Mouse (Mus musculus) intestine, postnatal 0 days (tissue): Measurements from ENCODE around the gene Rpl7l1. TPM values are rescaled to one million over a fixed set of nuclear protein-coding genes. Genes with fewer than 3 reads are reported as not detected.

ENCODE experiments used
- ATAC-seq: fragments of 200-750 bp; cut with Nextera tagmentation; 2 replicates; pipeline ENCODE4 v1.8.0; 2017; ENCODE audit warnings: mild to moderate bottlenecking, moderate TSS enrichment, moderate library complexity
- H3K27ac ChIP-seq: fragments of 300-500 bp; sonication (generic); 2 replicates; pipeline ENCODE4 v1.5.1; 2014; ENCODE audit warnings: mild to moderate bottlenecking, low read depth, low read length, moderate library complexity
- H3K27me3 ChIP-seq: fragments of 300-500 bp; sonication (generic); replicated peaks from 2 replicates; pipeline ENCODE4 v1.6.1; 2014; ENCODE audit warnings: low read length, mixed read lengths; ENCODE audit not compliant: control insufficient read depth, insufficient read depth
- H3K36me3 ChIP-seq: fragments of 300-500 bp; sonication (generic); 2 replicates; pipeline ENCODE4 v1.6.1; 2014; ENCODE audit warnings: mild to moderate bottlenecking, moderate library complexity; ENCODE audit not compliant: control insufficient read depth, insufficient read depth
- H3K4me1 ChIP-seq: fragments of 300-500 bp; sonication (generic); replicated peaks from 2 replicates; pipeline ENCODE4 v1.6.1; 2014; ENCODE audit warnings: antibody characterized with exemption, low read length, mixed read lengths; ENCODE audit not compliant: control insufficient read depth, insufficient read depth
- H3K4me2 ChIP-seq: fragments of 300-500 bp; sonication (generic); replicated peaks from 2 replicates; pipeline ENCODE4 v1.6.1; 2014; ENCODE audit warnings: low read depth, mild to moderate bottlenecking, moderate library complexity
- H3K4me3 ChIP-seq: fragments of 300-500 bp; sonication (generic); 2 replicates; pipeline ENCODE4 v1.5.1; 2014; ENCODE audit warnings: low read depth, low read length
- H3K9ac ChIP-seq: fragments of 300-500 bp; sonication (generic); 2 replicates; pipeline ENCODE4 v1.6.1; 2014; ENCODE audit warnings: mild to moderate bottlenecking, low read depth, low read length
- H3K9me3 ChIP-seq: fragments of 300-500 bp; sonication (generic); 2 replicates; pipeline ENCODE4 v1.6.1; 2016; ENCODE audit warnings: mixed run types; ENCODE audit not compliant: control insufficient read depth
- CTCF ChIP-seq: sonication (generic); IDR thresholded peaks from 2 replicates; pipeline ENCODE4 v1.5.1; 2016; ENCODE audit warnings: low read depth, mild to moderate bottlenecking, control low read depth, antibody characterized with exemption, moderate library complexity
- WGBS: fragments of 180-500 bp; shearing (Covaris S2); extraction: QIAGEN DNeasy Blood & Tissue Kit; methylation state at CpG from one replicate; pipeline ENCODE4 v1.1.7; 2014; 5-methylcytosine and 5-hydroxymethylcytosine counted together
- polyA plus RNA-seq: library from polyadenylated mRNA; unstranded; fragments of >200 nt; fragmentation: Nextera tagmentation; extraction: Ambion mirVana; gene quantifications from 2 replicates; pipeline ENCODE4 v1.2.1, GENCODE M21; 2015

The Rpl7l1 gene
- polyA plus RNA-seq, 1 experiment from 2014 or later, result 78.5 TPM

DNA sequence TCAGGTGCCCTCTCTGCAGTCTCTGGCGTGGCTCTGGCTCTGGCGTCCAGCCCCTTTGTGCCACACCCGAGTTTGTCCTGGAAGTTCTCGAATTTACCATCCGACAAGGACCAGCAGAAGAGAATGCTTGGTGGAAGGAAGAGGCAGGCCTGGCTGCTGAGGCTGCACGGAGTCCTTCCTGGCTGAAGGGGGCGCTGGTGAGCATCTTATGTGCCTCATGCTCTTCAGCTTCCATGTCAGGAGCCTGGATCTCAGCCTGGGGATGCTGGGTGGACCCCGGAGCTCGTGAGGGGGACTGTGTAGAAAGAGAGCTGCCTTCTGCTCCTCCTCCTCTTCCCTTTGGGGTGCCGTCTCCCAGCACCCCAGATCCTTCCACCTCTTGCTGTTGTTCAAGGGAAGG, 46.3 kb downstream of the Rpl7l1 start:
- ATAC-seq, result no peak

DNA sequence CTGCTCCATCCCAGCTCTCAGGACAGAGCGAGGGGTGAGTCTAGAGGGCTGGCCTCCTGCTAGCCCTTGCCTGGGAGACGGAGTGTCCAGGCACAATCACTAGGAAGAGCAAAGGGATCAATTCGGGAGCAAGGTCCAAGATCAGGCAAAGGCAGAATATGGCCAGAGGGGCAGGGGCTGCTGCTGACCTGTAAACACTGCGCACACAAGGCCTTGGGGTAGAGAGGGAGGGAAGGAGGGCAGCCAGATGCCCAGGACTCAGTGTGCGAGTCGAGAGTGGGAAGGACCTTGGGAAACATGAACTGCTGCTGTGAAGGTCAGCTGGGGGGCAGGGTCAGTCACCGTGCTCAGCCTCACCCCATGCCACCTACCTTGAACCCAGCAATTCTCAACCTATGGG, 47.2 kb downstream of the Rpl7l1 start:
- Histone ChIP-seq H3K4me2 (no peak overlapping the region), H3K4me3 (no peak overlapping the region), H3K9me3 (no peaks in the 10 kb centered on the region), H3K9ac (no peak overlapping the region), H3K4me1 (no peaks in the 10 kb centered on the region), H3K27me3 (no peaks in the 10 kb centered on the region), H3K36me3 (peaks cover 3% of the 10 kb centered on the region; the same call in 1 of the 2 replicates), H3K27ac (no peak overlapping the region)
- WGBS, result 82% methylated on average over 7 of the region's 7 CpGs
- no peak for TF ChIP-seq CTCF
- no peak for ATAC-seq

More for the DNA sequence above, 46.3 kb downstream of the Rpl7l1 start:
- H3K9ac ChIP-seq, result no peak overlapping the region
- no peaks in the 10 kb centered on the region for H3K4me1 ChIP-seq
- no peaks in the 10 kb centered on the region for H3K27me3 ChIP-seq
- no peaks in the 10 kb centered on the region for H3K9me3 ChIP-seq
- no peak overlapping the region for H3K27ac ChIP-seq
- 66% methylated on average over 10 of the region's 10 CpGs for WGBS
- TF ChIP-seq CTCF, result peak; percentile 65
- H3K4me2 ChIP-seq, result no peak overlapping the region
- H3K4me3 ChIP-seq, result no peak overlapping the region
- peaks cover 3% of the 10 kb centered on the region; the same call in 1 of the 2 replicates for H3K36me3 ChIP-seq

DNA sequence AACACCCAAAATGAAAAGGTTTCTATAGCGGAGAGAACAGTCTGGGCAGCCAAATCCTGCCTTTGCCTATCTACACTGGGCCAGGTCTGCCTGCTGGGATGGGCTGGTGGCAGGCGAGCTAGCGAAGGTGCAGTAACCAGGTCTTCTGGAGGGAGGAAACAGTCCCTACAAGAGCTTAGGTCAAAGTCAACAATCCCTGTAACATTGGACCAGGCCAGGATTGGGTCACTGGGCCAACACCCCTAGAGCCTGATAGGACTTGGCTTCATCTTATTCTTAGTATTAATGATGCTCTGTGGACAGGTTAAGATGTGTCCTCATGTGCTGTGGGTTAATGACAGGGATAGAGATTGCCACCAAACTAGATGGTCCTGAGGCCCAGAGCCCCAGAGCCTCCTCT, 48.4 kb downstream of the Rpl7l1 start:
- 81% methylated on average over 3 of the region's 3 CpGs for whole genome bisulfite sequencing
- no peak overlapping the region for H3K27ac ChIP-seq
- no peaks in the 10 kb centered on the region for H3K27me3 ChIP-seq
- no peak overlapping the region for H3K9ac ChIP-seq
- H3K4me1 ChIP-seq, result no peaks in the 10 kb centered on the region
- ATAC-seq, result no peak
- no peak for TF ChIP-seq CTCF
- no peak overlapping the region for H3K4me3 ChIP-seq
- no peak overlapping the region for H3K4me2 ChIP-seq
- H3K9me3 ChIP-seq, result no peaks in the 10 kb centered on the region
- H3K36me3 ChIP-seq, result peaks cover 3% of the 10 kb centered on the region; the same call in 1 of the 2 replicates

DNA sequence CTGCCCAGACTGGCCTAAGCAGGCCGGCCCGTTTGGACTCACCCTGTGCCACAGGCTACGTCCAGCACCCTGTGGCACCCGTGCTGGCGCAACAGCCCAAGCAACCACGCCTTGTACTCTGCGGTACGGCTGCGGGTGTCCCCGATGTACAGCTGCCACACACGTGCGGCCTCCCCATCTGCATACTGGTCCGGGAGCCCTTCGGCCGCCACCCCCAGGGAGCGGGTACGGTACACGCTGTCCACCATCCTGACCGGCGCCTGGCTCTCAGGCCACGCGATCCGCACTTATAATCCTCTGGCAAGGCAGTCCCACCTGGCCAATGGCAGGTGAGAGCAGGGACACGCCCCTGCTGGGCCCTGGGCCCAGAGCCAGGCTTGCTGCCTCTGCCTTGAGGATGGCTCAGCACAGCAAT, 53.6 kb downstream of the Rpl7l1 start, which contains the start of gene Gnmt:
Gene Gnmt, minus strand, starts transcription at position 265 of the 415 bp plus-strand sequence.
- TF ChIP-seq CTCF, result no peak
- Histone ChIP-seq H3K27me3 (no peaks in the 10 kb centered on the region), H3K4me2 (peak within 1 kb of the TSS; percentile 66), H3K27ac (no peak within 1 kb of the TSS), H3K9me3 (no peaks in the 10 kb centered on the region), H3K36me3 (peaks cover 14% of the 10 kb centered on the region; the same call in 1 of the 2 replicates), H3K9ac (no peak within 1 kb of the TSS), H3K4me3 (no peak within 1 kb of the TSS; the same call in 1 of the 2 replicates), H3K4me1 (no peaks in the 10 kb centered on the region)
- peak; percentile 64 for ATAC-seq
- 8% methylated on average over 24 of the region's 24 CpGs for WGBS

DNA sequence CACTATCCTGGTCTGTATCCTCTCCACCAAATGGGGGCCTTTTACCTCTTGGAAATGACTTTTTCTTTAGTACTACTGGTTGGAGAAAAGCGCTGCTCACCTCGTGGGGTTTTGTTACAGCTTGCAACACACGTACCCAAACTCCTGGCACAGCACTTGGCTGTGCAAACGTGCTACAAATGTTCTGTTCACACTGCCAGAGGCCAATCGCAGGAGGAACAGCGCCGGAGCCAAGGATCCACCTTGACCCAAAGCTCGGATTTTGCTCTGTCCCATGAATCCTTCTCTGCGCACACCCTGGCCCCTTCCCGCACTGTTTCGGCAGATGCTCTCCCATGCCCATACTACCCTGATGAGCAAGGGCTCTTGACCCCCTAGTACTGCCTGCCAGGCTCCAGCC, 54.0 kb downstream of the Rpl7l1 start:
- Histone ChIP-seq H3K4me1 (no peaks in the 10 kb centered on the region), H3K9ac (no peak overlapping the region), H3K4me3 (no peak overlapping the region), H3K36me3 (peaks cover 18% of the 10 kb centered on the region), H3K27me3 (no peaks in the 10 kb centered on the region), H3K27ac (no peak overlapping the region), H3K4me2 (peak overlapping the region; percentile 66), H3K9me3 (no peaks in the 10 kb centered on the region)
- no peak; the same call in 1 of the 2 replicates for ATAC-seq
- TF ChIP-seq CTCF, result no peak
- WGBS, result 47% methylated on average over 11 of the region's 11 CpGs

DNA sequence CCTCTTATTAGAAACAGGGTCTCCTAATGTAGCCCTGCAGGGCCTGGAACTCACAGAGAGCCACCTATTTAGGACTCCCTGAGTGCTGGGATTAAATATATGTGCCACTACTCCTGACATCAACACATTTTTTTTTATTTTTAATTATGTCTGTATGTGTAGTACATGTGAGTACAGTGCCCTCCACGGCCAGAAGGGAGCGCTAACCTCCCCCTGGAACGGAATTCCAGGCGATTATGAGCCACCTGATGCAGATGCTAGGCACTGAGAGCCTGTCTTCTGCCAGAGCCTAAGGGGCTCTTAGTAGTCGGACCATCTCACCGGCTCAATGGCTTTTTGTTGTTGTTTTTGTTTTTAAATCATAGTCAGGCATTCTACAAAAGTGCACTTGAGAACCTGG, 54.5 kb downstream of the Rpl7l1 start:
- peaks cover 23% of the 10 kb centered on the region for H3K36me3 ChIP-seq

DNA sequence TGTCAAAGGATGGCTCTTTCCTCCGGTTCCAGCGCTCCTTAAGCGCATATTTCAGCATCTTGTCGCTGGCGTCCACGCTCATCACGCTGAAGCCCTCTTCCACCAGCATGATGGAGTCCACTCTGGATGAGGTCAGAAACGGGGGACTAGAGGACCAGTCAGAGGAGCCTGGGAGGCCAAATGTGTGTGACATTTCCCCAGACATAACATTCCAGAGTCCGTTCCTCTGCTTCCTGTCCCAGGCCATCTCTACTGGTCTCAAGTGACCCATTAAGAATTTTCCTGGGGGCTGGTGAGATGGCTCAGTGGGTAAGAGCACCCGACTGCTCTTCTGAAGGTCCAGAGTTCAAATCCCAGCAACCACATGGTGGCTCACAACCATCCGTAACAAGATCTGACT, 55.2 kb downstream of the Rpl7l1 start:
- no peak overlapping the region for H3K9ac ChIP-seq
- no peak for TF ChIP-seq CTCF
- no peak overlapping the region for H3K4me3 ChIP-seq
- WGBS, result 91% methylated on average over 11 of the region's 11 CpGs
- H3K27me3 ChIP-seq, result no peaks in the 10 kb centered on the region
- no peak overlapping the region for H3K27ac ChIP-seq
- no peak overlapping the region for H3K4me2 ChIP-seq
- H3K36me3 ChIP-seq, result peaks cover 28% of the 10 kb centered on the region
- no peak for ATAC-seq
- H3K9me3 ChIP-seq, result no peaks in the 10 kb centered on the region
- no peaks in the 10 kb centered on the region for H3K4me1 ChIP-seq

More for the DNA sequence above, 54.5 kb downstream of the Rpl7l1 start:
- no peak overlapping the region for H3K9ac ChIP-seq
- H3K4me3 ChIP-seq, result no peak overlapping the region
- no peak overlapping the region for H3K27ac ChIP-seq
- TF ChIP-seq CTCF, result peak; percentile 57
- H3K4me1 ChIP-seq, result no peaks in the 10 kb centered on the region
- H3K4me2 ChIP-seq, result no peak overlapping the region
- 43% methylated on average over 6 of the region's 6 CpGs for WGBS
- no peak for ATAC-seq
- H3K9me3 ChIP-seq, result no peaks in the 10 kb centered on the region
- H3K27me3 ChIP-seq, result no peaks in the 10 kb centered on the region
